Mouse (Mus musculus): ENCODE results near the gene Stard7. TPM values are rescaled to one million over a fixed set of nuclear protein-coding genes. Genes with fewer than 3 reads are reported as not detected.
"Not testable (repeated sequence)": the region's sequence is repeated elsewhere in the genome, so short reads cannot be mapped to it uniquely, and the experiment has no call there.

The Stard7 gene
- polyA plus RNA-seq, 1 experiment from 2014 or later: 78.5 TPM

- Histone ChIP-seq H3K9me3 (replicated peaks) (no peaks in the 10 kb centered on the region), H3K9ac (no peak overlapping the region), H3K27me3 (replicated peaks) (no peaks in the 10 kb centered on the region), H3K4me1 (no peaks in the 10 kb centered on the region), H3K36me3 (peaks cover 93% of the 10 kb centered on the region), H3K4me3 (no peak overlapping the region), H3K27ac (no peak overlapping the region), H3K4me2 (no peak overlapping the region)
- 82% methylated on average over 4 of the region's 4 CpGs for WGBS (ENCODE audit: insufficient replicate concordance)
- no peak for ATAC-seq
These were observed 22.2 kb downstream of the Stard7 start for GRCm38 (mm10) chr2:127292250-127292649.

- H3K36me3 ChIP-seq: peaks cover 98% of the 10 kb centered on the region
- H3K4me2 ChIP-seq: no peak overlapping the region
- no peaks in the 10 kb centered on the region for H3K27me3 ChIP-seq (replicated peaks)
- no peak overlapping the region for H3K9ac ChIP-seq
- WGBS (ENCODE audit: insufficient replicate concordance): 84% methylated on average over 7 of the region's 7 CpGs
- no peaks in the 10 kb centered on the region for H3K9me3 ChIP-seq (replicated peaks)
- ATAC-seq: no peak
- no peaks in the 10 kb centered on the region for H3K4me1 ChIP-seq
- no peak overlapping the region for H3K4me3 ChIP-seq
- no peak overlapping the region for H3K27ac ChIP-seq
These were observed 27.2 kb downstream of the Stard7 start for GRCm38 (mm10) chr2:127297001-127297805.

- WGBS (ENCODE audit: insufficient replicate concordance): 90% methylated on average over 1 of the region's 1 CpGs
- Histone ChIP-seq H3K27ac (no peak overlapping the region), H3K4me1 (no peaks in the 10 kb centered on the region), H3K4me2 (no peak overlapping the region), H3K9me3 (replicated peaks) (no peaks in the 10 kb centered on the region), H3K27me3 (replicated peaks) (no peaks in the 10 kb centered on the region), H3K9ac (no peak overlapping the region), H3K4me3 (no peak overlapping the region), H3K36me3 (peaks cover 90% of the 10 kb centered on the region)
- no peak for ATAC-seq
These were observed 28.0 kb downstream of the Stard7 start for GRCm38 (mm10) chr2:127298056-127298455.

- Histone ChIP-seq H3K4me1 (no peaks in the 10 kb centered on the region), H3K27ac (no peak overlapping the region), H3K4me3 (no peak overlapping the region), H3K9me3 (replicated peaks) (no peaks in the 10 kb centered on the region), H3K4me2 (no peak overlapping the region), H3K27me3 (replicated peaks) (no peaks in the 10 kb centered on the region), H3K9ac (no peak overlapping the region), H3K36me3 (peaks cover 63% of the 10 kb centered on the region)
- no peak for ATAC-seq
- WGBS (ENCODE audit: insufficient replicate concordance): 79% methylated on average over 3 of the region's 3 CpGs
These were observed 30.7 kb downstream of the Stard7 start for GRCm38 (mm10) chr2:127300701-127301100.

GRCm38 (mm10) chr2:127301883-127302282, 31.9 kb downstream of the Stard7 start:
- no peak overlapping the region for H3K4me3 ChIP-seq
- 79% methylated on average over 3 of the region's 3 CpGs for WGBS (ENCODE audit: insufficient replicate concordance)
- ATAC-seq: no peak

GRCm38 (mm10) chr2:127304192-127304591, 34.2 kb downstream of the Stard7 start:
- H3K27me3 ChIP-seq (replicated peaks); H3K27ac ChIP-seq; H3K4me2 ChIP-seq; ATAC-seq; H3K4me3 ChIP-seq; H3K9ac ChIP-seq; H3K4me1 ChIP-seq; H3K9me3 ChIP-seq (replicated peaks): not testable (repeated sequence)
- WGBS (ENCODE audit: insufficient replicate concordance): 75% methylated on average over 4 of the region's 4 CpGs
- peaks cover 28% of the 10 kb centered on the region for H3K36me3 ChIP-seq

More at GRCm38 (mm10) chr2:127301883-127302282, 31.9 kb downstream of the Stard7 start:
- Histone ChIP-seq H3K27me3 (replicated peaks) (no peaks in the 10 kb centered on the region), H3K36me3 (peaks cover 51% of the 10 kb centered on the region), H3K9ac (no peak overlapping the region), H3K9me3 (replicated peaks) (no peaks in the 10 kb centered on the region), H3K27ac (no peak overlapping the region), H3K4me1 (no peaks in the 10 kb centered on the region), H3K4me2 (no peak overlapping the region)

GRCm38 (mm10) chr2:127304609-127305210, 34.7 kb downstream of the Stard7 start:
- WGBS (ENCODE audit: insufficient replicate concordance): 80% methylated on average over 3 of the region's 3 CpGs
- H3K4me1 ChIP-seq: 0 out of 2 replicates have a peak, but pooled peaks cover 6% of the 10 kb centered on the region
- H3K27me3 ChIP-seq (replicated peaks): no peaks in the 10 kb centered on the region
- no peak overlapping the region for H3K4me3 ChIP-seq
- peaks cover 23% of the 10 kb centered on the region for H3K36me3 ChIP-seq
- H3K9ac ChIP-seq: no peak overlapping the region
- no peak overlapping the region for H3K4me2 ChIP-seq
- no peaks in the 10 kb centered on the region for H3K9me3 ChIP-seq (replicated peaks)
- ATAC-seq: no peak
- H3K27ac ChIP-seq: no peak overlapping the region; the same call in 1 of the 2 replicates

- Histone ChIP-seq H3K9me3 (replicated peaks) (no peaks in the 10 kb centered on the region), H3K27me3 (replicated peaks) (no peaks in the 10 kb centered on the region), H3K9ac (no peak overlapping the region), H3K4me3 (no peak overlapping the region), H3K36me3 (peaks cover 10% of the 10 kb centered on the region; the same call in 1 of the 2 replicates), H3K4me2 (no peak overlapping the region), H3K4me1 (0 out of 2 replicates have a peak, but pooled peaks cover 6% of the 10 kb centered on the region), H3K27ac (no peak overlapping the region)
- ATAC-seq: no peak
These were observed 36.1 kb downstream of the Stard7 start for GRCm38 (mm10) chr2:127306123-127306522.

- H3K9me3 ChIP-seq (replicated peaks): no peaks in the 10 kb centered on the region
- no peak overlapping the region for H3K4me3 ChIP-seq
- 28% methylated on average over 3 of the region's 3 CpGs for whole genome bisulfite sequencing (ENCODE audit: insufficient replicate concordance)
- no peak overlapping the region for H3K9ac ChIP-seq
- H3K4me2 ChIP-seq: no peak overlapping the region
- H3K27ac ChIP-seq: no peak overlapping the region
- no peaks in the 10 kb centered on the region for H3K36me3 ChIP-seq
- no peaks in the 10 kb centered on the region for H3K27me3 ChIP-seq (replicated peaks)
- 0 out of 2 replicates have a peak, but pooled peaks cover 6% of the 10 kb centered on the region for H3K4me1 ChIP-seq
- ATAC-seq: no peak
These were observed 37.2 kb downstream of the Stard7 start for GRCm38 (mm10) chr2:127307179-127307578.

GRCm38 (mm10) chr2:127308660-127309059, 38.6 kb downstream of the Stard7 start:
- WGBS (ENCODE audit: insufficient replicate concordance): 80% methylated on average over 2 of the region's 2 CpGs
- no peaks in the 10 kb centered on the region for H3K27me3 ChIP-seq (replicated peaks)

GRCm38 (mm10) chr2:127310246-127310645, 40.2 kb downstream of the Stard7 start:
- no peak for ATAC-seq
- Histone ChIP-seq H3K4me1 (peaks cover 16% of the 10 kb centered on the region), H3K4me2 (no peak overlapping the region), H3K27me3 (replicated peaks) (no peaks in the 10 kb centered on the region), H3K27ac (no peak overlapping the region), H3K9me3 (replicated peaks) (no peaks in the 10 kb centered on the region), H3K9ac (no peak overlapping the region), H3K4me3 (no peak overlapping the region), H3K36me3 (no peaks in the 10 kb centered on the region)
- WGBS (ENCODE audit: insufficient replicate concordance): 25% methylated on average over 2 of the region's 2 CpGs

More at GRCm38 (mm10) chr2:127308660-127309059, 38.6 kb downstream of the Stard7 start:
- no peak overlapping the region for H3K9ac ChIP-seq
- H3K4me3 ChIP-seq: no peak overlapping the region
- no peaks in the 10 kb centered on the region for H3K9me3 ChIP-seq (replicated peaks)
- no peak overlapping the region for H3K4me2 ChIP-seq
- ATAC-seq: no peak
- H3K27ac ChIP-seq: no peak overlapping the region
- 0 out of 2 replicates have a peak, but pooled peaks cover 6% of the 10 kb centered on the region for H3K4me1 ChIP-seq
- H3K36me3 ChIP-seq: no peaks in the 10 kb centered on the region

- Histone ChIP-seq H3K27ac (no peak overlapping the region), H3K4me3 (no peak overlapping the region), H3K4me1 (peaks cover 16% of the 10 kb centered on the region), H3K4me2 (no peak overlapping the region), H3K27me3 (replicated peaks) (no peaks in the 10 kb centered on the region), H3K9ac (no peak overlapping the region), H3K36me3 (no peaks in the 10 kb centered on the region), H3K9me3 (replicated peaks) (no peaks in the 10 kb centered on the region)
- no peak for ATAC-seq
- 77% methylated on average over 7 of the region's 7 CpGs for WGBS (ENCODE audit: insufficient replicate concordance)
These were observed 40.7 kb downstream of the Stard7 start for GRCm38 (mm10) chr2:127310685-127311084.

Measured in liver, embryonic 12.5 days (tissue).